Comparison of ENCODE assay signal across 8 mouse cellular contexts in genomic region chr6:35539304-35540009, GRCm38 (mm10). TPM values are rescaled to one million over a fixed set of nuclear protein-coding genes. Genes with fewer than 3 reads are reported as not detected.
DNase-seq lines count a peak whose midpoint lies in the region; ATAC-seq lines count a peak whose summit lies in the region.

Mtpn (minus strand) TSS chr6:35539888.

- peak; percentile 100 for ATAC-seq in forebrain, embryonic 14.5 days
- peak; percentile 100 for ATAC-seq in neural tube, embryonic 15.5 days (ENCODE audit: low FRiP score)

- no peaks in the 10 kb centered on the region for H3K27me3 ChIP-seq in forebrain, embryonic 14.5 days (replicated peaks; ENCODE audit: control insufficient read depth, insufficient read depth, low read length)
- H3K27me3 ChIP-seq in neural tube, embryonic 15.5 days (replicated peaks): no peaks in the 10 kb centered on the region

- H3K4me1 ChIP-seq in forebrain, embryonic 14.5 days (ENCODE audit: control insufficient read depth, insufficient read depth, low read length): peaks cover 11% of the 10 kb centered on the region
- H3K4me1 ChIP-seq in neural tube, embryonic 15.5 days: peaks cover 14% of the 10 kb centered on the region

- no peaks in the 10 kb centered on the region for H3K9me3 ChIP-seq in forebrain, embryonic 14.5 days (replicated peaks; ENCODE audit: control insufficient read depth, low read length)
- no peaks in the 10 kb centered on the region for H3K9me3 ChIP-seq in neural tube, embryonic 15.5 days (replicated peaks)

- under 1% methylated on average over 59 of the region's 61 CpGs for WGBS in forebrain, embryonic 14.5 days
- under 1% methylated on average over 61 of the region's 61 CpGs for WGBS in neural tube, embryonic 15.5 days

- peak within 1 kb of the TSS; percentile 82 for H3K4me2 ChIP-seq in forebrain, embryonic 14.5 days (ENCODE audit: low read length)
- H3K4me2 ChIP-seq in neural tube, embryonic 15.5 days: peak within 1 kb of the TSS; percentile 82

- peak; percentile 99 for DNase-seq in ES-CJ7 (ENCODE audit: low read depth, low spot score)
- DNase-seq in cerebellum, adult 11 months: peak; percentile 96
- DNase-seq in forebrain, embryonic 14.5 days (ENCODE audit: low spot score): peak; percentile 99
- peak; percentile 98 to 99 for DNase-seq in heart, postnatal 14 days
- peak; percentile 99 for DNase-seq in layer of hippocampus, adult 11-12 months (ENCODE audit: low spot score)
- peak; percentile 99 to 100 for DNase-seq in lung, adult 18-20 months
- peak; percentile 99 for DNase-seq in testis, postnatal 14 days (ENCODE audit: low spot score)

- H3K36me3 ChIP-seq in forebrain, embryonic 14.5 days (ENCODE audit: control insufficient read depth, insufficient read depth, low read length): no peaks in the 10 kb centered on the region
- H3K36me3 ChIP-seq in neural tube, embryonic 15.5 days: no peaks in the 10 kb centered on the region

- intact Hi-C loops in heart, postnatal 14 days (cut with DNase I): no loop called here

- H3K27ac ChIP-seq in forebrain, embryonic 14.5 days (ENCODE audit: low read depth, low read length): peak within 1 kb of the TSS; percentile 70
- H3K27ac ChIP-seq in neural tube, embryonic 15.5 days (replicated peaks): peak within 1 kb of the TSS; percentile 85

- peak within 1 kb of the TSS; percentile 97 for H3K9ac ChIP-seq in forebrain, embryonic 14.5 days (ENCODE audit: low read length)
- peak within 1 kb of the TSS; percentile 98 for H3K9ac ChIP-seq in neural tube, embryonic 15.5 days (replicated peaks)

- peak within 1 kb of the TSS; percentile 99 for H3K4me3 ChIP-seq in forebrain, embryonic 14.5 days (ENCODE audit: low read depth, low read length)
- H3K4me3 ChIP-seq in neural tube, embryonic 15.5 days (replicated peaks): peak within 1 kb of the TSS; percentile 99

RNA-seq across cellular contexts. Expression of gene Mtpn, which starts in this region (rescaled TPM):
- polyA plus RNA-seq in forebrain, embryonic 14.5 days (2014; fragmentation: Nextera tagmentation; extraction: Ambion mirVana): 105 and 147 TPM in 2 replicates
- total RNA-seq in heart, postnatal 14 days (2021): 10 to 100 TPM; 51.1 to 55.0 TPM
- polyA plus RNA-seq in neural tube, embryonic 15.5 days (2015; fragmentation: Nextera tagmentation; extraction: Ambion mirVana): 187 and 195 TPM in 2 replicates

Comparison
In these comparisons a context has a peak if more than half of its experiments do, and no peak if none do; other contexts are left out.
1. Peak in every context shown above with its lines: DNase-seq, ATAC-seq, H3K4me3 ChIP-seq and H3K27ac ChIP-seq.